Mouse (Mus musculus) embryonic facial prominence, embryonic 13.5 days (tissue): Measurements from ENCODE around the gene Alx3. TPM values are rescaled to one million over a fixed set of nuclear protein-coding genes. Genes with fewer than 3 reads are reported as not detected.

Experiments
- ATAC-seq: fragments of 200-750 bp; cut with Nextera tagmentation; 2 replicates; pipeline ENCODE4 v1.8.0; 2017; ENCODE audit warnings: low read depth; ENCODE audit not compliant: insufficient number of reproducible peaks, insufficient read depth, low FRiP score, low TSS enrichment
- H3K27ac ChIP-seq: fragments of 300-500 bp; sonication (generic); 2 replicates; pipeline ENCODE4 v1.5.1; 2015; ENCODE audit warnings: moderate library complexity, mild to moderate bottlenecking, inconsistent platforms
- H3K27me3 ChIP-seq: fragments of 300-500 bp; sonication (generic); 2 replicates; pipeline ENCODE4 v1.6.1; 2015; ENCODE audit warnings: mild to moderate bottlenecking, inconsistent platforms
- H3K36me3 ChIP-seq: fragments of 300-500 bp; sonication (generic); 2 replicates; pipeline ENCODE4 v1.6.1; 2015; ENCODE audit warnings: mild to moderate bottlenecking, inconsistent platforms
- H3K4me1 ChIP-seq: fragments of 300-500 bp; sonication (generic); 2 replicates; pipeline ENCODE4 v1.6.1; 2015; ENCODE audit warnings: inconsistent platforms
- H3K4me2 ChIP-seq: fragments of 300-500 bp; sonication (generic); 2 replicates; pipeline ENCODE4 v1.6.1; 2015; ENCODE audit warnings: moderate library complexity, mild to moderate bottlenecking, inconsistent platforms
- H3K4me3 ChIP-seq: fragments of 300-500 bp; sonication (generic); 2 replicates; pipeline ENCODE4 v1.5.1; 2015; ENCODE audit warnings: mild to moderate bottlenecking, inconsistent platforms
- H3K9ac ChIP-seq: fragments of 300-500 bp; sonication (generic); 2 replicates; pipeline ENCODE4 v1.6.1; 2015; ENCODE audit warnings: mild to moderate bottlenecking, inconsistent platforms
- H3K9me3 ChIP-seq: fragments of 300-500 bp; sonication (generic); 2 replicates; pipeline ENCODE4 v1.6.1; 2016; ENCODE audit warnings: inconsistent platforms
- WGBS: fragments of 180-500 bp; shearing (Covaris S2); methylation state at CpG from one replicate; pipeline ENCODE4 v1.1.7; 2015; ENCODE audit warnings: mixed read lengths; 5-methylcytosine and 5-hydroxymethylcytosine counted together
- polyA plus RNA-seq: library from polyadenylated mRNA; unstranded; fragments of >200 nt; fragmentation: Nextera tagmentation; extraction: Ambion mirVana; gene quantifications from 2 replicates; pipeline ENCODE4 v1.2.1, GENCODE M21; 2015

Alx3 gene
- polyA plus RNA-seq, 1 experiment from 2014 or later = 50.5 TPM

GRCm38 (mm10) chr3:107586504-107586903 lies 8.3 kb upstream of the Alx3 start:
- H3K4me3 ChIP-seq = no peak overlapping the region
- H3K4me1 ChIP-seq = peaks cover 62% of the 10 kb centered on the region
- WGBS = 40% methylated on average over 6 of the region's 6 CpGs
- H3K9me3 ChIP-seq = no peaks in the 10 kb centered on the region
- H3K9ac ChIP-seq = peak overlapping the region; percentile 32; the same call in 1 of the 2 replicates
- peaks cover 90% of the 10 kb centered on the region for H3K27me3 ChIP-seq
- ATAC-seq = no peak
- peak overlapping the region; percentile 19; the same call in 1 of the 2 replicates for H3K4me2 ChIP-seq
- H3K36me3 ChIP-seq = no peaks in the 10 kb centered on the region
- peak overlapping the region; percentile 18; the same call in 1 of the 2 replicates for H3K27ac ChIP-seq

GRCm38 (mm10) chr3:107591612-107592011 lies 3.2 kb upstream of the Alx3 start:
- Histone ChIP-seq H3K27ac (no peak overlapping the region), H3K36me3 (no peaks in the 10 kb centered on the region), H3K4me1 (peaks cover 41% of the 10 kb centered on the region), H3K27me3 (peaks cover 86% of the 10 kb centered on the region), H3K9me3 (no peaks in the 10 kb centered on the region), H3K4me2 (no peak overlapping the region), H3K4me3 (no peak overlapping the region), H3K9ac (no peak overlapping the region)
- no peak for ATAC-seq
- WGBS = 55% methylated on average over 1 of the region's 1 CpGs

- H3K27ac ChIP-seq = peak overlapping the region; percentile 92; the same call in 1 of the 2 replicates
- H3K4me1 ChIP-seq = peaks cover 42% of the 10 kb centered on the region
- WGBS = 34% methylated on average over 2 of the region's 2 CpGs
- peak overlapping the region; percentile 73 for H3K4me2 ChIP-seq
- H3K27me3 ChIP-seq = peaks cover 83% of the 10 kb centered on the region
- no peaks in the 10 kb centered on the region for H3K9me3 ChIP-seq
- no peak for ATAC-seq
- peak overlapping the region; percentile 65 for H3K4me3 ChIP-seq
- H3K9ac ChIP-seq = peak overlapping the region; percentile 91; the same call in 1 of the 2 replicates
- H3K36me3 ChIP-seq = no peaks in the 10 kb centered on the region
These were observed 1.2 kb upstream of the Alx3 start for GRCm38 (mm10) chr3:107593632-107594031.

- ATAC-seq = 0 out of 2 replicates have a peak, but pooled peaks have one; percentile 8
- under 1% methylated on average over 50 of the region's 50 CpGs for WGBS
- H3K4me2 ChIP-seq = peak overlapping the region; percentile 73
- peaks cover 86% of the 10 kb centered on the region for H3K27me3 ChIP-seq
- no peaks in the 10 kb centered on the region; the same call in 1 of the 2 replicates for H3K36me3 ChIP-seq
- H3K9ac ChIP-seq = peak overlapping the region; percentile 91
- peak overlapping the region; percentile 65 for H3K4me3 ChIP-seq
- H3K9me3 ChIP-seq = no peaks in the 10 kb centered on the region
- H3K4me1 ChIP-seq = peaks cover 50% of the 10 kb centered on the region
- H3K27ac ChIP-seq = peak overlapping the region; percentile 92
These were observed 570 bp downstream of the Alx3 start for GRCm38 (mm10) chr3:107595264-107595937.

GRCm38 (mm10) chr3:107595938-107596461 lies 1.2 kb downstream of the Alx3 start:
- no peak for ATAC-seq
- peak overlapping the region; percentile 73 for H3K4me2 ChIP-seq
- H3K9me3 ChIP-seq = no peaks in the 10 kb centered on the region
- H3K27me3 ChIP-seq = peaks cover 90% of the 10 kb centered on the region
- under 1% methylated on average over 34 of the region's 34 CpGs for WGBS
- peaks cover 56% of the 10 kb centered on the region for H3K4me1 ChIP-seq
- peaks cover 5% of the 10 kb centered on the region; the same call in 1 of the 2 replicates for H3K36me3 ChIP-seq
- H3K4me3 ChIP-seq = peak overlapping the region; percentile 65
- peak overlapping the region; percentile 92 for H3K27ac ChIP-seq
- H3K9ac ChIP-seq = peak overlapping the region; percentile 91

GRCm38 (mm10) chr3:107596559-107596958 lies 1.7 kb downstream of the Alx3 start:
- Histone ChIP-seq H3K4me1 (peaks cover 61% of the 10 kb centered on the region), H3K4me3 (peak overlapping the region; percentile 65), H3K27ac (peak overlapping the region; percentile 92), H3K9me3 (no peaks in the 10 kb centered on the region), H3K36me3 (peaks cover 10% of the 10 kb centered on the region; the same call in 1 of the 2 replicates), H3K4me2 (peak overlapping the region; percentile 73), H3K27me3 (peaks cover 92% of the 10 kb centered on the region), H3K9ac (peak overlapping the region; percentile 91)
- WGBS = under 1% methylated on average over 26 of the region's 26 CpGs
- no peak for ATAC-seq

- WGBS = 1% methylated on average over 21 of the region's 24 CpGs
- Histone ChIP-seq H3K4me2 (peak overlapping the region; percentile 73), H3K9ac (peak overlapping the region; percentile 91), H3K4me1 (peaks cover 62% of the 10 kb centered on the region), H3K36me3 (peaks cover 13% of the 10 kb centered on the region; the same call in 1 of the 2 replicates), H3K9me3 (no peaks in the 10 kb centered on the region), H3K4me3 (peak overlapping the region; percentile 65), H3K27me3 (peaks cover 93% of the 10 kb centered on the region), H3K27ac (peak overlapping the region; percentile 92; the same call in 1 of the 2 replicates)
- ATAC-seq = no peak
These were observed 2.3 kb downstream of the Alx3 start for GRCm38 (mm10) chr3:107597134-107597533.

- Histone ChIP-seq H3K36me3 (peaks cover 13% of the 10 kb centered on the region; the same call in 1 of the 2 replicates), H3K4me1 (peaks cover 62% of the 10 kb centered on the region), H3K4me3 (peak overlapping the region; percentile 65), H3K4me2 (peak overlapping the region; percentile 73), H3K27ac (peak overlapping the region; percentile 66), H3K9ac (peak overlapping the region; percentile 91), H3K27me3 (peaks cover 87% of the 10 kb centered on the region), H3K9me3 (no peaks in the 10 kb centered on the region)
- no peak for ATAC-seq
- 13% methylated on average over 22 of the region's 22 CpGs for WGBS
These were observed 3.0 kb downstream of the Alx3 start for GRCm38 (mm10) chr3:107597586-107598389.

- Histone ChIP-seq H3K36me3 (peaks cover 19% of the 10 kb centered on the region), H3K9me3 (no peaks in the 10 kb centered on the region), H3K27me3 (peaks cover 64% of the 10 kb centered on the region), H3K27ac (peak overlapping the region; percentile 71), H3K4me2 (peak overlapping the region; percentile 73), H3K4me1 (peaks cover 61% of the 10 kb centered on the region), H3K4me3 (peak overlapping the region; percentile 26), H3K9ac (peak overlapping the region; percentile 58)
- peak; percentile 38 for ATAC-seq
- WGBS = 32% methylated on average over 6 of the region's 6 CpGs
These were observed 5.3 kb downstream of the Alx3 start for GRCm38 (mm10) chr3:107600127-107600526.

GRCm38 (mm10) chr3:107605304-107605703 lies 10.5 kb downstream of the Alx3 start:
- no peak overlapping the region for H3K4me2 ChIP-seq
- H3K27me3 ChIP-seq = peaks cover 16% of the 10 kb centered on the region
- peaks cover 24% of the 10 kb centered on the region for H3K36me3 ChIP-seq
- H3K4me1 ChIP-seq = peaks cover 44% of the 10 kb centered on the region
- no peak overlapping the region for H3K9ac ChIP-seq
- no peak overlapping the region for H3K4me3 ChIP-seq
- 8% methylated on average over 4 of the region's 4 CpGs for WGBS
- ATAC-seq = no peak
- no peak overlapping the region; the same call in 1 of the 2 replicates for H3K27ac ChIP-seq
- no peaks in the 10 kb centered on the region for H3K9me3 ChIP-seq

- Histone ChIP-seq H3K9ac (no peak overlapping the region), H3K27ac (no peak overlapping the region), H3K4me3 (no peak overlapping the region), H3K9me3 (no peaks in the 10 kb centered on the region), H3K36me3 (peaks cover 27% of the 10 kb centered on the region), H3K4me1 (peaks cover 31% of the 10 kb centered on the region), H3K4me2 (no peak overlapping the region), H3K27me3 (no peaks in the 10 kb centered on the region)
- 77% methylated on average over 8 of the region's 8 CpGs for WGBS
- ATAC-seq = no peak
These were observed 12.4 kb downstream of the Alx3 start for GRCm38 (mm10) chr3:107607221-107607620.
